Mouse (Mus musculus) forebrain, postnatal 0 days (tissue): ENCODE measurements around the gene Ubtf. TPM values are rescaled to one million over a fixed set of nuclear protein-coding genes. Genes with fewer than 3 reads are reported as not detected.

Experiments used
- ATAC-seq: fragments of 200-750 bp; cut with Nextera tagmentation; 2 replicates; pipeline ENCODE4 v1.8.0; 2017; ENCODE audit warnings: mild to moderate bottlenecking, moderate library complexity
- DNase-seq: peaks from one replicate; pipeline ENCODE4 v3.0.0-alpha.2; 2015
- H3K27ac ChIP-seq: fragments of 300-500 bp; sonication (generic); 2 replicates; pipeline ENCODE4 v1.5.1; 2014; ENCODE audit warnings: low read depth, mild to moderate bottlenecking, antibody characterized with exemption, low read length, moderate library complexity, mixed read lengths
- H3K27me3 ChIP-seq: fragments of 300-500 bp; sonication (generic); 2 replicates; pipeline ENCODE4 v1.6.1; 2014; ENCODE audit warnings: mild to moderate bottlenecking, low read length, mixed read lengths; ENCODE audit not compliant: insufficient read depth
- H3K36me3 ChIP-seq: fragments of 300-500 bp; sonication (generic); 2 replicates; pipeline ENCODE4 v1.6.1; 2014; ENCODE audit warnings: mild to moderate bottlenecking, moderate library complexity; ENCODE audit not compliant: insufficient read depth
- H3K4me1 ChIP-seq: fragments of 300-500 bp; sonication (generic); 2 replicates; pipeline ENCODE4 v1.6.1; 2014; ENCODE audit warnings: antibody characterized with exemption; ENCODE audit not compliant: insufficient read depth
- H3K4me2 ChIP-seq: fragments of 300-500 bp; sonication (generic); 2 replicates; pipeline ENCODE4 v1.6.1; 2014; ENCODE audit warnings: low read depth, mild to moderate bottlenecking, moderate library complexity
- H3K4me3 ChIP-seq: fragments of 300-500 bp; sonication (generic); 2 replicates; pipeline ENCODE4 v1.5.1; 2014; ENCODE audit warnings: low read depth, low read length, mixed read lengths
- H3K9ac ChIP-seq: fragments of 300-500 bp; sonication (generic); 2 replicates; pipeline ENCODE4 v1.6.1; 2014; ENCODE audit warnings: mild to moderate bottlenecking
- H3K9me3 ChIP-seq: fragments of 300-500 bp; sonication (generic); 2 replicates; pipeline ENCODE4 v1.6.1; 2016; ENCODE audit warnings: low read length
- CTCF ChIP-seq: sonication (generic); IDR thresholded peaks from 2 replicates; pipeline ENCODE4 v1.5.1; 2016; ENCODE audit warnings: antibody characterized with exemption, control low read depth, low read depth
- WGBS: fragments of 180-500 bp; shearing (Covaris S2); extraction: QIAGEN DNeasy Blood & Tissue Kit; methylation state at CpG from one replicate; pipeline ENCODE4 v1.1.7; 2014; 5-methylcytosine and 5-hydroxymethylcytosine counted together
- polyA plus RNA-seq: library from polyadenylated mRNA; unstranded; fragments of >200 nt; fragmentation: Nextera tagmentation; extraction: Ambion mirVana; gene quantifications from 2 replicates; pipeline ENCODE4 v1.2.1, GENCODE M21; 2015
- total RNA-seq: library from RNA; depleted of rRNA; stranded (reverse); fragments of >200 nt; gene quantifications from 2 replicates; pipeline ENCODE4 v1.2.3, GENCODE M21; 2014

Ubtf gene
- total and polyA plus RNA-seq, 2 experiments from 2014 or later = 78.7 to 94.3 TPM

DNA sequence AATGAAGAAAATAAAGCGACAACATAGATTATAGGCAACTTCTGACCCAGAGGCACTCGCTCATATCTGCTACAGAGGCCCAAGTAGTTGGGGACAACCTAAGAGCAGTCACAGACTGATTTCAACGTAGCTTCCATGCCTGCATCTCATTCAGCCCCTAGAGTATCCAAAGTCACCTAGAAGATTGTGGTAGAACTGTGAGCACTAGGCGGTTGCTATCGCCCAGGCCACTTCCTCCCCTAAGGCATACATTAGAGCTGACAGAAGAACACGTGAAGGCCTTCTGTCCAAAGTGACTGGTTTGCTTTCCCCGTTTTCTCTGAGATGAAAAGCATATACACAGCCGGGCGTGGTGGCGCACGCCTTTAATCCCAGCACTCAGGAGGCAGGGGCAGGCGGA lies 5.2 kb downstream of the Ubtf start:
- no peaks in the 10 kb centered on the region for H3K9me3 ChIP-seq
- peaks cover 48% of the 10 kb centered on the region for H3K36me3 ChIP-seq
- 90% methylated on average over 12 of the region's 12 CpGs for WGBS
- no peak overlapping the region for H3K4me2 ChIP-seq
- H3K4me3 ChIP-seq = no peak overlapping the region
- peaks cover 9% of the 10 kb centered on the region; the same call in 1 of the 2 replicates for H3K4me1 ChIP-seq
- no peaks in the 10 kb centered on the region for H3K27me3 ChIP-seq
- DNase-seq (no peak), ATAC-seq (no peak)
- H3K9ac ChIP-seq = no peak overlapping the region
- no peak overlapping the region for H3K27ac ChIP-seq
- TF ChIP-seq CTCF = no peak

- Histone ChIP-seq H3K36me3 (peaks cover 54% of the 10 kb centered on the region), H3K4me2 (no peak overlapping the region), H3K4me3 (no peak overlapping the region), H3K27me3 (no peaks in the 10 kb centered on the region), H3K4me1 (peaks cover 9% of the 10 kb centered on the region; the same call in 1 of the 2 replicates), H3K27ac (no peak overlapping the region), H3K9me3 (no peaks in the 10 kb centered on the region), H3K9ac (no peak overlapping the region)
- DNase-seq (no peak), ATAC-seq (no peak)
- WGBS = 89% methylated on average over 6 of the region's 6 CpGs
- no peak for TF ChIP-seq CTCF
Measured at GRCm38 (mm10) chr11:102312586-102312985, 7.0 kb downstream of the Ubtf start.

- 84% methylated on average over 4 of the region's 4 CpGs for WGBS
- H3K4me1 ChIP-seq = peaks cover 9% of the 10 kb centered on the region; the same call in 1 of the 2 replicates
- H3K27me3 ChIP-seq = no peaks in the 10 kb centered on the region
- H3K9me3 ChIP-seq = no peaks in the 10 kb centered on the region
- no peak overlapping the region for H3K27ac ChIP-seq
- no peak overlapping the region for H3K9ac ChIP-seq
- H3K4me3 ChIP-seq = no peak overlapping the region
- TF ChIP-seq CTCF = no peak
- no peak overlapping the region for H3K4me2 ChIP-seq
- H3K36me3 ChIP-seq = peaks cover 60% of the 10 kb centered on the region
- ATAC-seq = no peak
- no peak for DNase-seq
Measured at GRCm38 (mm10) chr11:102311966-102312365, 7.6 kb downstream of the Ubtf start.

DNA sequence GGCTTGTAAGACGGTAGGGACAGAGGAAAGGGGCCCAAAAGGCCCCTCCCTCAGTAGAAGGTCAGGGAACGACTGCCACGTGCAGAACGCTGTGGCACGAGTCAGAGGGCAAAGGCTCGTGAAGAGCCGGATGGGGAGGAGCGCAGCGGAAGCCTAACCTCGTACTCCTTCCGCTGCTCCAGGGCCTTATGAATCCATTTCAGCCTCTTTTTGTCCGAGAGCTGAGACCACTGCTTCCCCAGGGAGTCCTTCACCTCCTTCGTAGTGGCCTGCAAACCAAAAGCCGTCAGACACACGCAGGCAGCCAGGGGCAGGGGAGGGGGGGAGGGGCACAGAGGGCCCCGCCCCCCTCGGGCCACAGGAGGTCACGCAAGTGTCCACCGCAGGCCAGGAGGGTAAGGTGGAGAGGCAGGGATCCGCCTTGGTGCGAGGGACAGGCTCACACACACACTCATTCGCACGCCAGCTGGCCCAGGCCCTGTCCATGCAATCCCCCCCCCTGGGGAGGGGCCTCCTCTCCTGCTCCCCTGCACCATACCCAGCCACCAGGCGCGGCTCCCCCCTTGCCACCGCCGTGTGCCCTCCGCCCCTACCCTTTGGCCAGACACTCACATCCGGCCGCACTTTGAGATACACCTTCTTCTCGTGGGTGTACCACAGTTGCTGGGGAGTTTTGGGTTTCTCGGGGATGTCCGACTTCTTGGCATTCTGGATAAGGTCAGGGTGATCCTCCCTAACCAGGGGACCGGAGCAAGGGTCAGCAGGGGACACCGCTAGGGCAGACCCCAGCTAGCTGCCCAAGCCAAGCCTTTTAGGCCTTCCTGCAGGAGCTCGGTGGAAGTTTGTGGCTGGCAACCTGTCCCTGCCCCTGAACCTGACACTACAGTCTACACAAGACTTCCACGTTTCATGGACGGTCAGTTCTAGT lies 8.5 kb downstream of the Ubtf start:
- Histone ChIP-seq H3K4me1 (peaks cover 6% of the 10 kb centered on the region; the same call in 1 of the 2 replicates), H3K36me3 (peaks cover 69% of the 10 kb centered on the region), H3K9ac (no peak overlapping the region), H3K9me3 (no peaks in the 10 kb centered on the region), H3K27ac (no peak overlapping the region), H3K4me2 (no peak overlapping the region), H3K27me3 (no peaks in the 10 kb centered on the region), H3K4me3 (no peak overlapping the region)
- ATAC-seq = no peak
- WGBS = 46% methylated on average over 38 of the region's 38 CpGs
- DNase-seq = no peak
- no peak for TF ChIP-seq CTCF

GRCm38 (mm10) chr11:102309821-102310617 lies 9.5 kb downstream of the Ubtf start:
- DNase-seq = no peak
- H3K9me3 ChIP-seq = no peaks in the 10 kb centered on the region
- H3K27me3 ChIP-seq = no peaks in the 10 kb centered on the region
- H3K36me3 ChIP-seq = peaks cover 65% of the 10 kb centered on the region
- no peak overlapping the region for H3K27ac ChIP-seq
- WGBS = 88% methylated on average over 22 of the region's 22 CpGs
- H3K4me3 ChIP-seq = no peak overlapping the region
- TF ChIP-seq CTCF = no peak
- H3K9ac ChIP-seq = no peak overlapping the region
- H3K4me1 ChIP-seq = no peaks in the 10 kb centered on the region
- no peak overlapping the region for H3K4me2 ChIP-seq
- ATAC-seq = no peak

DNA sequence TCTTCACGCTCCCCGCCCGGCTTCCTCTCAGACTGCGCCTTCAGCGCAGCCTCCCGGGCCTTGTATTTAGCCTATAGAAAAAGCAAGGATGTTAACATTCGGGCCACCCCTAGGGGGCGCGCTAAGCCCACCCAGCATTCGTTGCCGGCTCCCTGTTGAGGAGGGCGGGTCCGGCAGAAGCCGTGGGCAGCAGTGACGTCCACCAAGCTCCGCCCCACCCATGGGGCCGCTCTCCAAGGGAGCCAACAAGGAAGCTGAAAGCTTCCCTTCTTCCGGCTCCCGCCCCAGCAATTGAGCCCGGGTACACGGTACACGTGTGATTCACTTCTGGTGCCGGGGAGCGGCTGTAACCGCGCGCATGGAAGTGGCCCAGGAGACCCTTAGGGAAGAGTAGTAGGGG lies 10.6 kb downstream of the Ubtf start:
- Histone ChIP-seq H3K27ac (0 out of 2 replicates have a peak overlapping the region, but pooled peaks have one; percentile 40), H3K4me3 (peak overlapping the region; percentile 12; the same call in 1 of the 2 replicates), H3K27me3 (no peaks in the 10 kb centered on the region), H3K36me3 (peaks cover 55% of the 10 kb centered on the region), H3K4me2 (peak overlapping the region; percentile 50), H3K4me1 (no peaks in the 10 kb centered on the region), H3K9ac (peak overlapping the region; percentile 22), H3K9me3 (no peaks in the 10 kb centered on the region)
- WGBS = under 1% methylated on average over 26 of the region's 27 CpGs
- TF ChIP-seq CTCF = peak; percentile 97
- ATAC-seq = peak; percentile 96
- DNase-seq = peak; percentile 97
